Mouse (Mus musculus): ENCODE measurements at regions not wholly inside any gene's neighbourhood (a gene's known extent, or its start where the extent isn't known, plus 50 kb on each side); places are given as distances from the start of the nearest gene placed in this dataset.

DNA sequence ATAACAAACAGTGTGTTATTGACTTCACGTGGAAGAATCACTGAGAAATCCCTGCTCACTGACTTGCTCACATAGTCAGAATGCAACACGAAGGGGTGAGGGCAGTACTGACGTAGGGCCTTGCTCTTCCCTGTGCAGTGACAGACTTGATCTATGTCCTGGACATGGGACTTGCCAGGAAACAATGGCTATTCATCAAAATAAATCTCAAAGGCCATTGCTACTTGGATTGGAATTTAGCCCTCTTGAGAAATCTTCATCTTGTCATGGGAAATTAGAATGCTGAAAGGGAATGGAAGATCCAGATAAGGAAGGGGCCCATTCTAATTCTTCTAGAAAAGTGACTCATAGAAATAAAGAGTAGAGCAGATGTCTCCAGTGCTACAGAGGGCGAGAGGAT, 158.0 kb upstream of the Sstr4 start:
- H3K36me3 ChIP-seq (ENCODE audit: control insufficient read depth, insufficient read depth, low read length) = no peaks in the 10 kb centered on the region
- no peaks in the 10 kb centered on the region for H3K9me3 ChIP-seq (ENCODE audit: control insufficient read depth, low read length)
- no peaks in the 10 kb centered on the region for H3K27me3 ChIP-seq (ENCODE audit: control insufficient read depth, insufficient read depth, low read length)
- peaks cover 6% of the 10 kb centered on the region for H3K4me1 ChIP-seq (ENCODE audit: control insufficient read depth, insufficient read depth, low read length)
- no peak for ATAC-seq (ENCODE audit: low FRiP score, low read depth)
- H3K9ac ChIP-seq (ENCODE audit: low read depth, low read length, severe bottlenecking) = no peak overlapping the region
- no peak overlapping the region for H3K4me3 ChIP-seq (replicated peaks; ENCODE audit: low read length)
- H3K27ac ChIP-seq (replicated peaks; ENCODE audit: low read depth, low read length) = no peak overlapping the region
- DNase-seq (ENCODE audit: low spot score) = no peak
- WGBS = 80% methylated on average over 4 of the region's 4 CpGs
- no peak overlapping the region for H3K4me2 ChIP-seq (replicated peaks; ENCODE audit: low read depth, low read length, severe bottlenecking)
- no peak for TF ChIP-seq POLR2A (IDR thresholded peaks at IDR 0.05; ENCODE audit: borderline replicate concordance, extremely low read depth, insufficient read depth, insufficient read length)

DNA sequence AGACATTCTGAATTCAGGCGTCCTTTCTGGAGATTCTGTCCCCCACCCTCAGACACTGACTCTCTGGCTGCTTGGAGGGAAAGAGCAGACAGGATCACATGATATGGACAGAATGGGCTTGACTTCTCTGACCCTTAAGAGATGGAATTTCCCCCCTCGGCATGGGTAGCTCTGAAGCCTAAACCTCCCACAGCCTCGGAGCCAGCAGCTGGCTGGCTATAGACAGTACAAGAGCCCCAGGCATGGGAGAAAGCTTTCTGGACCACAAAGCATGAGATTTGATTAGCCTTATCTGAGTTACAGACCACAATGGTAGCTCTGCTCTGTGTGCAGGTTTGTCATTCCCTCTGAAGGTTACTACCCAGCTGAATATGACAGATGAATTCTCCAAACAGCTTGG, 156.1 kb upstream of the Sstr4 start:
- no peaks in the 10 kb centered on the region for H3K9me3 ChIP-seq (ENCODE audit: control insufficient read depth, low read length)
- no peak for TF ChIP-seq POLR2A (IDR thresholded peaks at IDR 0.05; ENCODE audit: borderline replicate concordance, extremely low read depth, insufficient read depth, insufficient read length)
- 62% methylated on average over 3 of the region's 3 CpGs for whole genome bisulfite sequencing
- H3K4me3 ChIP-seq (replicated peaks; ENCODE audit: low read length) = no peak overlapping the region
- DNase-seq (ENCODE audit: low spot score) = no peak
- peaks cover under 1% of the 10 kb centered on the region; the same call in 1 of the 2 replicates for H3K4me1 ChIP-seq (ENCODE audit: control insufficient read depth, insufficient read depth, low read length)
- H3K27ac ChIP-seq (replicated peaks; ENCODE audit: low read depth, low read length) = no peak overlapping the region
- no peaks in the 10 kb centered on the region for H3K36me3 ChIP-seq (ENCODE audit: control insufficient read depth, insufficient read depth, low read length)
- no peaks in the 10 kb centered on the region for H3K27me3 ChIP-seq (ENCODE audit: control insufficient read depth, insufficient read depth, low read length)
- peak; percentile 44; the same call in 1 of the 2 replicates for ATAC-seq (ENCODE audit: low FRiP score, low read depth)
- H3K9ac ChIP-seq (ENCODE audit: low read depth, low read length, severe bottlenecking) = no peak overlapping the region
- no peak overlapping the region for H3K4me2 ChIP-seq (replicated peaks; ENCODE audit: low read depth, low read length, severe bottlenecking)

DNA sequence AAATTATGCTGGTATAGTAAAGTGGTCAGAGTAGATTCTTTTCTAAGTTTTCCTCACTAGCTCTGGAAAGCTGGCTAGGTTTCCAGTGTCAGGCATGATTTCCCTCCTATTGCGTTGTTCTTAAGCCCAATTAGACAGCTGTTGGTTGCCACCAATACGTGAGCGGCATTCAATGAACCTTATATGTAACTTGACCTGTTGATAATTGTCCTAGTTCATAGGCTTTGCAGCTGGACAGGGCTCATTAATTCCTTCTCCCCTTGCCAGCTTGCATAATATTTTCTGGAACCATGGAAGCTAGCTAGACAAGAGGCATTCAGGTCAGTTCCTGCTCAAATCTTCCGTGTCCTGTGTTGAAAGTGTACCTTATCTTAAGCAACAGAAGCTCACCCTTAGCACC, 152.9 kb upstream of the Sstr4 start:
- no peak for ATAC-seq (ENCODE audit: low FRiP score, low read depth)
- TF ChIP-seq POLR2A (IDR thresholded peaks at IDR 0.05; ENCODE audit: borderline replicate concordance, extremely low read depth, insufficient read depth, insufficient read length) = no peak
- H3K27ac ChIP-seq (replicated peaks; ENCODE audit: low read depth, low read length) = no peak overlapping the region
- H3K36me3 ChIP-seq (ENCODE audit: control insufficient read depth, insufficient read depth, low read length) = no peaks in the 10 kb centered on the region
- H3K9me3 ChIP-seq (ENCODE audit: control insufficient read depth, low read length) = no peaks in the 10 kb centered on the region
- no peaks in the 10 kb centered on the region for H3K4me1 ChIP-seq (ENCODE audit: control insufficient read depth, insufficient read depth, low read length)
- no peak overlapping the region for H3K4me3 ChIP-seq (replicated peaks; ENCODE audit: low read length)
- WGBS = 47% methylated on average over 4 of the region's 4 CpGs
- H3K9ac ChIP-seq (ENCODE audit: low read depth, low read length, severe bottlenecking) = no peak overlapping the region
- DNase-seq (ENCODE audit: low spot score) = no peak
- no peaks in the 10 kb centered on the region for H3K27me3 ChIP-seq (ENCODE audit: control insufficient read depth, insufficient read depth, low read length)
- H3K4me2 ChIP-seq (replicated peaks; ENCODE audit: low read depth, low read length, severe bottlenecking) = no peak overlapping the region

DNA sequence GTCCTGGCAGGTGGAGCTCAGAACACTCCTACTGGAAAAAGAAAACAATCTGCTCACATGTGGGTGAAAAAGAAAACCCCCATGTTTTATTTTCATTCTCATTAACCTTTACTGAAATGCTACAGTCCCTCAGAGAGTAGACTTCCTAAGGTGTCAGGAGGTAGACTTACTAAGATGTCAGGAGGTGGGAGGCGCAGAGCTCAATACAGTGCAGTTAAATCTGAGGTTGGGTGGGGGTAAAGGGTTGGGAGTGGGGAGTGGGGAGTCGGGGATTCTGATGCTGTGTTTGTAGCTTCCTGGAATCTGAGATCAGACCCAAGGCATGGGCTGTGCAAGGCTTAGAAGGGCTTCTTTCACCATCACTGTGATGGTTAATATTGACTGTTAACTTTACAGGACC, 149.6 kb upstream of the Sstr4 start:
- 70% methylated on average over 2 of the region's 2 CpGs for WGBS
- Histone ChIP-seq H3K9me3 (ENCODE audit: control insufficient read depth, low read length) (no peaks in the 10 kb centered on the region), H3K27me3 (ENCODE audit: control insufficient read depth, insufficient read depth, low read length) (no peaks in the 10 kb centered on the region), H3K9ac (ENCODE audit: low read depth, low read length, severe bottlenecking) (no peak overlapping the region), H3K4me3 (replicated peaks; ENCODE audit: low read length) (no peak overlapping the region), H3K4me2 (replicated peaks; ENCODE audit: low read depth, low read length, severe bottlenecking) (no peak overlapping the region), H3K36me3 (ENCODE audit: control insufficient read depth, insufficient read depth, low read length) (no peaks in the 10 kb centered on the region), H3K4me1 (ENCODE audit: control insufficient read depth, insufficient read depth, low read length) (no peaks in the 10 kb centered on the region), H3K27ac (replicated peaks; ENCODE audit: low read depth, low read length) (no peak overlapping the region)
- DNase-seq (ENCODE audit: low spot score) = no peak
- TF ChIP-seq POLR2A (IDR thresholded peaks at IDR 0.05; ENCODE audit: borderline replicate concordance, extremely low read depth, insufficient read depth, insufficient read length) = no peak
- no peak for ATAC-seq (ENCODE audit: low FRiP score, low read depth)

DNA sequence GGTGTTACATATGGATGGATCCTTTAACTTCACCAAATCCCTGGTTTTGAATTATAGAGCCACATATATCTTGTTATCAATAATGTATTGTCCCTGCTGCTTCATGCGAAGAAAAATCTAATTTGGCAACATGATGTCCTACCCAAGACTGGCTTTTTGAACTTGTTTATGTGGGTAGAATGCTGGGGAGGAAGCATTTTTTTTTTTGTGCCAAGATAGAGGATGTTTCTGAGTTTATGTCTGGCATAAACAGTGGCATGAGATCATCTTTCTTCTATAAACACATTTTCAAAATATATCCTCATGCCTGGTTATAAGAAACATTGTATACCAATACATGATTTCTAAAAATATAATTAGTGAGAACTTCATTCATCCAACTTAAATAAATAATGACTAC, 144.2 kb upstream of the Sstr4 start:
- Histone ChIP-seq H3K4me1 (ENCODE audit: control insufficient read depth, insufficient read depth, low read length) (no peaks in the 10 kb centered on the region), H3K4me3 (replicated peaks; ENCODE audit: low read length) (no peak overlapping the region), H3K27me3 (ENCODE audit: control insufficient read depth, insufficient read depth, low read length) (no peaks in the 10 kb centered on the region), H3K9me3 (ENCODE audit: control insufficient read depth, low read length) (no peaks in the 10 kb centered on the region), H3K27ac (replicated peaks; ENCODE audit: low read depth, low read length) (no peak overlapping the region), H3K9ac (ENCODE audit: low read depth, low read length, severe bottlenecking) (no peak overlapping the region), H3K4me2 (replicated peaks; ENCODE audit: low read depth, low read length, severe bottlenecking) (no peak overlapping the region), H3K36me3 (ENCODE audit: control insufficient read depth, insufficient read depth, low read length) (no peaks in the 10 kb centered on the region)
- no peak for TF ChIP-seq POLR2A (IDR thresholded peaks at IDR 0.05; ENCODE audit: borderline replicate concordance, extremely low read depth, insufficient read depth, insufficient read length)
- ATAC-seq (ENCODE audit: low FRiP score, low read depth) (no peak), DNase-seq (ENCODE audit: low spot score) (no peak)
- WGBS = 97% methylated on average over 1 of the region's 1 CpGs

DNA sequence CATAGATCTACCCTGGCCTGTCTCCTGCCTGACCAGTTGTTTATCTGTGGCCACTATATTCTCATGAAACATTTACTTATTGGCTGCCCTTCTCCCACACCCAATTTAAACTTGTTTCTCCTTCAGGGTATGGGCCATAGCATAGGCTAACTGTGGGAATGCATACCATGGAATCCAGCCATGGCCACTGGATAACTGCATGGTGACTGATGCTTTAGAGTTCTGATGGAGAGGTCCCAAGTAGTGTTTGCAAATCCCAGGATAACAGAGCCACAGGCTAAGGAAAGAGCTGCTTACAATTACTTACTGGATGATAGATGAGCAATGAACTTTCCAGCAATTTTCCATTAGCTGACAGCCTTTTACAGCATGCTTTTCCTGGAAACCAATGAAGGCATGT, 139.5 kb upstream of the Sstr4 start:
- Histone ChIP-seq H3K9ac (ENCODE audit: low read depth, low read length, severe bottlenecking) (no peak overlapping the region), H3K4me2 (replicated peaks; ENCODE audit: low read depth, low read length, severe bottlenecking) (no peak overlapping the region), H3K27me3 (ENCODE audit: control insufficient read depth, insufficient read depth, low read length) (no peaks in the 10 kb centered on the region), H3K9me3 (ENCODE audit: control insufficient read depth, low read length) (no peaks in the 10 kb centered on the region), H3K36me3 (ENCODE audit: control insufficient read depth, insufficient read depth, low read length) (no peaks in the 10 kb centered on the region), H3K27ac (replicated peaks; ENCODE audit: low read depth, low read length) (no peak overlapping the region), H3K4me1 (ENCODE audit: control insufficient read depth, insufficient read depth, low read length) (no peaks in the 10 kb centered on the region), H3K4me3 (replicated peaks; ENCODE audit: low read length) (no peak overlapping the region)
- TF ChIP-seq POLR2A (IDR thresholded peaks at IDR 0.05; ENCODE audit: borderline replicate concordance, extremely low read depth, insufficient read depth, insufficient read length) = no peak
- DNase-seq (ENCODE audit: low spot score) (no peak), ATAC-seq (ENCODE audit: low FRiP score, low read depth) (no peak)

Measured in limb, embryonic 14.5 days (tissue).